Comparison of ENCODE assay signal across 8 mouse cellular contexts in genomic region chr2:28547237-28548172, GRCm38 (mm10). TPM values are rescaled to one million over a fixed set of nuclear protein-coding genes. Genes with fewer than 3 reads are reported as not detected.
DNase-seq lines count a peak whose midpoint lies in the region; ATAC-seq and TF ChIP-seq lines count a peak whose summit lies in the region.

No protein-coding gene starts in this region.

- peak; percentile 87 to 90 for DNase-seq in CD8-positive naive resting alpha-beta T cell, adult 2 months (ENCODE audit: low read depth in 2 of 2, low spot score in 2 of 2)
- DNase-seq in kidney, postnatal 14 days, result peak; percentile 88
- peak; percentile 87 for DNase-seq in lung, postnatal 0 days (ENCODE audit: low spot score)
- peak; percentile 87 for DNase-seq in ovary, postnatal 14 days (ENCODE audit: low spot score)
- peak; percentile 58 to 88 for DNase-seq in thymus, postnatal 10 days (ENCODE audit: low spot score in 2 of 2)

- peaks cover 44% of the 10 kb centered on the region for H3K36me3 ChIP-seq in heart, embryonic 16.5 days (ENCODE audit: control insufficient read depth, insufficient read depth)
- peaks cover 56% of the 10 kb centered on the region for H3K36me3 ChIP-seq in lung, postnatal 0 days (ENCODE audit: insufficient read depth, low read length)

- H3K9me3 ChIP-seq in heart, embryonic 16.5 days (replicated peaks; ENCODE audit: control insufficient read depth, low read length), result no peaks in the 10 kb centered on the region
- H3K9me3 ChIP-seq in lung, postnatal 0 days (ENCODE audit: low read length), result no peaks in the 10 kb centered on the region

- no peak overlapping the region for H3K4me2 ChIP-seq in heart, embryonic 16.5 days (ENCODE audit: low read depth, low read length)
- no peak overlapping the region for H3K4me2 ChIP-seq in lung, postnatal 0 days (replicated peaks; ENCODE audit: low read depth, low read length)

- H3K9ac ChIP-seq in heart, embryonic 16.5 days (ENCODE audit: low read length), result 0 out of 2 replicates have a peak overlapping the region, but pooled peaks have one; percentile 14
- H3K9ac ChIP-seq in lung, postnatal 0 days (replicated peaks; ENCODE audit: low read depth), result no peak overlapping the region

- peak; percentile 67 for ATAC-seq in erythroblast, adult 5-6 weeks (replicated peaks; ENCODE audit: low FRiP score, poor library complexity, severe bottlenecking)
- peak; percentile 44 for ATAC-seq in heart, embryonic 16.5 days (replicated peaks; ENCODE audit: extremely low read depth, insufficient read depth, low FRiP score)
- peak; percentile 78 for ATAC-seq in lung, postnatal 0 days

- no peak overlapping the region for H3K4me3 ChIP-seq in bone marrow, adult 2 months (replicated peaks; ENCODE audit: control insufficient read depth, low read depth, low read length)
- no peak overlapping the region for H3K4me3 ChIP-seq in heart, embryonic 16.5 days (ENCODE audit: low read length)
- no peak overlapping the region for H3K4me3 ChIP-seq in lung, postnatal 0 days (ENCODE audit: low read depth, low read length)

- H3K4me1 ChIP-seq in bone marrow, adult 2 months (ENCODE audit: control insufficient read depth, insufficient read depth, low read length), result no peaks in the 10 kb centered on the region
- no peaks in the 10 kb centered on the region for H3K4me1 ChIP-seq in heart, embryonic 16.5 days (ENCODE audit: control insufficient read depth, insufficient read depth, low read length)
- H3K4me1 ChIP-seq in lung, postnatal 0 days (ENCODE audit: insufficient read depth, low read depth, low read length), result no peaks in the 10 kb centered on the region

- TF ChIP-seq CTCF in bone marrow, adult 2 months (IDR thresholded peaks at IDR 0.05; ENCODE audit: control insufficient read depth, insufficient read depth, low read length), result peak; percentile 99
- TF ChIP-seq CTCF in lung, postnatal 0 days (IDR thresholded peaks at IDR 0.05), result peak; percentile 100

- no peak overlapping the region for H3K27ac ChIP-seq in bone marrow, adult 2 months (ENCODE audit: control insufficient read depth, insufficient read depth, low read depth, low read length, poor library complexity)
- H3K27ac ChIP-seq in heart, embryonic 16.5 days (ENCODE audit: low read length), result no peak overlapping the region
- no peak overlapping the region for H3K27ac ChIP-seq in lung, postnatal 0 days (ENCODE audit: low read length)

- 49% methylated on average over 11 of the region's 11 CpGs for WGBS in bone marrow, adult 2 months
- 51% methylated on average over 11 of the region's 11 CpGs for WGBS in heart, embryonic 16.5 days
- 52% methylated on average over 11 of the region's 11 CpGs for WGBS in lung, postnatal 0 days

- TF ChIP-seq POLR2A in bone marrow, adult 2 months (IDR thresholded peaks at IDR 0.05; ENCODE audit: borderline replicate concordance, control insufficient read depth, low read depth, low read length), result no peak

- no peak for TF ChIP-seq EP300 in lung, postnatal 0 days (IDR thresholded peaks at IDR 0.05)

- H3K27me3 ChIP-seq in heart, embryonic 16.5 days (ENCODE audit: control insufficient read depth, insufficient read depth, low read length), result no peaks in the 10 kb centered on the region
- no peaks in the 10 kb centered on the region for H3K27me3 ChIP-seq in lung, postnatal 0 days (replicated peaks; ENCODE audit: insufficient read depth, low read length)

RNA-seq across cellular contexts. Expression of gene Cel, which starts 15.7 kb away (rescaled TPM):
- polyA plus RNA-seq in bone marrow, adult 2 months (2011; ENCODE audit: insufficient read depth, insufficient read length, low replicate concordance, missing spikeins), result 0.72 TPM in 1 of 2 replicates, not detected in the other
- total RNA-seq in erythroblast, adult 5-6 weeks (2015; ENCODE audit: low replicate concordance), result not detected in 2 replicates
- total RNA-seq in erythroblast, adult 5-6 weeks (2017; ENCODE audit: low replicate concordance), result not detected in 2 replicates
- 0.30 TPM in 1 of 2 replicates, not detected in the other for polyA plus RNA-seq in heart, embryonic 16.5 days (2015; fragmentation: Nextera tagmentation; extraction: Ambion mirVana)
- 0.46 TPM in 1 of 2 replicates, not detected in the other for polyA plus RNA-seq in lung, postnatal 0 days (2015; fragmentation: Nextera tagmentation; extraction: Ambion mirVana)

RNA-seq across cellular contexts. Expression of gene Ralgds, which starts 34.6 kb away (rescaled TPM):
- 5.2 and 5.5 TPM in 2 replicates for polyA plus RNA-seq in bone marrow, adult 2 months (2011; ENCODE audit: insufficient read depth, insufficient read length, low replicate concordance, missing spikeins)
- 1.5 TPM in 1 of 2 replicates, not detected in the other for total RNA-seq in erythroblast, adult 5-6 weeks (2015; ENCODE audit: low replicate concordance)
- total RNA-seq in erythroblast, adult 5-6 weeks (2017; ENCODE audit: low replicate concordance), result 0.28 and 4.2 TPM in 2 replicates
- polyA plus RNA-seq in heart, embryonic 16.5 days (2015; fragmentation: Nextera tagmentation; extraction: Ambion mirVana), result 21.2 and 22.3 TPM in 2 replicates
- 24.4 and 29.1 TPM in 2 replicates for polyA plus RNA-seq in lung, postnatal 0 days (2015; fragmentation: Nextera tagmentation; extraction: Ambion mirVana)

RNA-seq across cellular contexts. Expression of gene Gtf3c5, which starts 36.0 kb away (rescaled TPM):
- 14.5 and 14.7 TPM in 2 replicates for polyA plus RNA-seq in bone marrow, adult 2 months (2011; ENCODE audit: insufficient read depth, insufficient read length, low replicate concordance, missing spikeins)
- 4.0 and 6.3 TPM in 2 replicates for total RNA-seq in erythroblast, adult 5-6 weeks (2015; ENCODE audit: low replicate concordance)
- total RNA-seq in erythroblast, adult 5-6 weeks (2017; ENCODE audit: low replicate concordance), result 2.8 and 2.9 TPM in 2 replicates
- polyA plus RNA-seq in heart, embryonic 16.5 days (2015; fragmentation: Nextera tagmentation; extraction: Ambion mirVana), result 28.6 and 29.1 TPM in 2 replicates
- 15.8 and 18.9 TPM in 2 replicates for polyA plus RNA-seq in lung, postnatal 0 days (2015; fragmentation: Nextera tagmentation; extraction: Ambion mirVana)

RNA-seq across cellular contexts. Expression of gene Gm10134, which starts 41.6 kb away (rescaled TPM):
- polyA plus RNA-seq in bone marrow, adult 2 months (2011; ENCODE audit: insufficient read depth, insufficient read length, low replicate concordance, missing spikeins), result not detected in 2 replicates
- 5.9 TPM in 1 of 2 replicates, not detected in the other for total RNA-seq in erythroblast, adult 5-6 weeks (2015; ENCODE audit: low replicate concordance)
- not detected in 2 replicates for total RNA-seq in erythroblast, adult 5-6 weeks (2017; ENCODE audit: low replicate concordance)
- 1.3 and 1.4 TPM in 2 replicates for polyA plus RNA-seq in heart, embryonic 16.5 days (2015; fragmentation: Nextera tagmentation; extraction: Ambion mirVana)
- polyA plus RNA-seq in lung, postnatal 0 days (2015; fragmentation: Nextera tagmentation; extraction: Ambion mirVana), result 5.8 and 6.1 TPM in 2 replicates

RNA-seq across cellular contexts. Expression of gene Gbgt1, which starts 50.8 kb away (rescaled TPM):
- 1.8 TPM in 1 of 2 replicates, not detected in the other for polyA plus RNA-seq in bone marrow, adult 2 months (2011; ENCODE audit: insufficient read depth, insufficient read length, low replicate concordance, missing spikeins)
- not detected in 2 replicates for total RNA-seq in erythroblast, adult 5-6 weeks (2015; ENCODE audit: low replicate concordance)
- not detected in 2 replicates for total RNA-seq in erythroblast, adult 5-6 weeks (2017; ENCODE audit: low replicate concordance)
- 0.43 and 1.1 TPM in 2 replicates for polyA plus RNA-seq in heart, embryonic 16.5 days (2015; fragmentation: Nextera tagmentation; extraction: Ambion mirVana)
- polyA plus RNA-seq in lung, postnatal 0 days (2015; fragmentation: Nextera tagmentation; extraction: Ambion mirVana), result 1.2 and 1.4 TPM in 2 replicates
